Mouse (Mus musculus) E14TG2a.4 (cell line): ENCODE results near the gene Fam240a.
A peak's percentile ranks its signal among the peaks of the same experiment; 100 is the strongest.

Source experiments
- H3K27me3 ChIP-seq: 2 replicates; pipeline ENCODE4 v1.6.1; 2014; ENCODE audit warnings: low read length, control low read depth; ENCODE audit not compliant: insufficient read depth
- H3K36me3 ChIP-seq: 2 replicates; pipeline ENCODE4 v1.6.1; 2014; ENCODE audit warnings: low read length, control low read depth; ENCODE audit not compliant: insufficient read depth
- H3K4me1 ChIP-seq: replicated peaks from 2 replicates; pipeline ENCODE4 v1.6.1; 2014; ENCODE audit warnings: low read depth, low read length, control low read depth
- H3K4me3 ChIP-seq: replicated peaks from 2 replicates; pipeline ENCODE4 v1.5.1; 2014; ENCODE audit warnings: mild to moderate bottlenecking, low read length
- H3K9me3 ChIP-seq: 2 replicates; pipeline ENCODE4 v1.6.1; 2014; ENCODE audit warnings: low read length, control low read depth
- CTCF ChIP-seq: conservative IDR thresholded peaks from 2 replicates; pipeline ENCODE4 v1.5.1; 2014; ENCODE audit warnings: low read length
- NANOG ChIP-seq: IDR thresholded peaks from 2 replicates; pipeline ENCODE4 v1.6.1; 2014; ENCODE audit warnings: borderline replicate concordance, low read length, mixed read lengths
- POU5F1 ChIP-seq: IDR thresholded peaks from 2 replicates; pipeline ENCODE4 v1.6.1; 2014; ENCODE audit warnings: low read length, borderline replicate concordance

The Fam240a gene

GRCm38 (mm10) chr9:110907838-110908630 is 8.6 kb downstream of the Fam240a start:
- TF ChIP-seq CTCF: no peak
- no peak for TF ChIP-seq NANOG
- TF ChIP-seq POU5F1: no peak
- H3K36me3 ChIP-seq: no peaks in the 10 kb centered on the region
- no peak overlapping the region for H3K4me3 ChIP-seq
- peaks cover 9% of the 10 kb centered on the region; the same call in 1 of the 2 replicates for H3K27me3 ChIP-seq
- 0 out of 2 replicates have a peak, but pooled peaks cover 3% of the 10 kb centered on the region for H3K4me1 ChIP-seq
- H3K9me3 ChIP-seq: peaks cover 25% of the 10 kb centered on the region

DNA sequence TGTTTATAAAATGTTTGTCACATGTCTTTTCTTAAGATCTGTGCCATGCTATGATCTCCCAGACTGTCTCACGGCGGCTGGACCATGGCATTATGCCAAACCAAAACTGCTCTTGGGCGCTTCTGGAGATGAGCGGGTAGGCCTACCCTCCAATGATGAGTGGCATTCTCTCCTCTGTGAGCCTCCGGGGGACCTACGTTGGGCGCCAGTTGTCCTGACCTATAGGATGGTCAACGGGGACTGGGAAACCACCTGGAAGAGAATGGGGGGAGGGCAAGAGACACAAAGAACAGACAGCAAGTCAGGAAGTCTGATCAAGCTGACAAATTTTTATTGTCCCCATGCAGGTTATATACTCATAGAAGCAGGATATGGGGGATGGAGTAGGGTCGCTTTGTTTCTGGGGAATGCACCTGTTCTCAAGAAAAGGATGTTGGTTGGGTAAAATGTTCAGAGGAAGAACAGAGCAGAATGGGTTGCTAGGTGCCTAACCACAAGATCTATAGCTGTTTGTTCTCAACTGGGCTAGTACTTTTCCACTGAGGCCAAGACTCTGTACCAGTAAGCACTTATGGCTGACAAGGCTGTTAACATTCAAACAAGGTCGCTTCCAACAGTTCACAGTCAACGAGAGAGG is 9.3 kb downstream of the Fam240a start:
- TF ChIP-seq NANOG (no peak), CTCF (no peak), POU5F1 (no peak)
- H3K9me3 ChIP-seq: peaks cover 25% of the 10 kb centered on the region
- H3K36me3 ChIP-seq: no peaks in the 10 kb centered on the region
- no peak overlapping the region for H3K4me3 ChIP-seq
- peaks cover 9% of the 10 kb centered on the region; the same call in 1 of the 2 replicates for H3K27me3 ChIP-seq
- H3K4me1 ChIP-seq: 0 out of 2 replicates have a peak, but pooled peaks cover under 1% of the 10 kb centered on the region

DNA sequence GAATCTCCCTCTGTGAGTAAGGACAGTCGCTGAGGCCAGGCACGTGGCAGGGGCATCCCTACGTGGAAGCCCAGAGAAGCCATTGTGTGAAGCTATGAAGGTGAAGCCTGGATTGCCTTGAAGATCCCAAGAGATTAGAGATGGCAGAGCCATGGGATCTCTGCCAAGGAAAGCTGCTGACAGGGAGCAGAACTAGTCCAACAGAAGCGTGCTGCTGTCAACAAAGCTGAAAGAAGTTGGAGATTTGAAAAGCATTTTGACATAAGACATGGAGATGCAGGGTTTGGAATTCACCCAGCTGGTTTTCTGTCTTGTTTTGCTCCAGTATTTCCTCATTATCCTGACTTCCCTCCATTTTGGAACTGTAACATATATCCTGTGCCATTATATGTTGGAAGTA is 14.4 kb downstream of the Fam240a start:
- Histone ChIP-seq H3K27me3 (peaks cover 9% of the 10 kb centered on the region; the same call in 1 of the 2 replicates), H3K4me3 (no peak overlapping the region), H3K4me1 (0 out of 2 replicates have a peak, but pooled peaks cover 6% of the 10 kb centered on the region), H3K9me3 (peaks cover 15% of the 10 kb centered on the region), H3K36me3 (peaks cover 25% of the 10 kb centered on the region)
- no peak for TF ChIP-seq POU5F1
- TF ChIP-seq NANOG: no peak
- no peak for TF ChIP-seq CTCF

GRCm38 (mm10) chr9:110901204-110901603 is 15.5 kb downstream of the Fam240a start:
- Histone ChIP-seq H3K4me3 (no peak overlapping the region), H3K27me3 (peaks cover 9% of the 10 kb centered on the region; the same call in 1 of the 2 replicates), H3K36me3 (peaks cover 25% of the 10 kb centered on the region), H3K9me3 (peaks cover 4% of the 10 kb centered on the region; the same call in 1 of the 2 replicates), H3K4me1 (peaks cover 13% of the 10 kb centered on the region)
- TF ChIP-seq NANOG (no peak), CTCF (no peak), POU5F1 (no peak)

GRCm38 (mm10) chr9:110899451-110900008 is 17.1 kb downstream of the Fam240a start:
- Histone ChIP-seq H3K9me3 (no peaks in the 10 kb centered on the region), H3K27me3 (peaks cover 8% of the 10 kb centered on the region; the same call in 1 of the 2 replicates), H3K4me1 (peaks cover 27% of the 10 kb centered on the region), H3K4me3 (no peak overlapping the region), H3K36me3 (peaks cover 31% of the 10 kb centered on the region)
- no peak for TF ChIP-seq POU5F1

DNA sequence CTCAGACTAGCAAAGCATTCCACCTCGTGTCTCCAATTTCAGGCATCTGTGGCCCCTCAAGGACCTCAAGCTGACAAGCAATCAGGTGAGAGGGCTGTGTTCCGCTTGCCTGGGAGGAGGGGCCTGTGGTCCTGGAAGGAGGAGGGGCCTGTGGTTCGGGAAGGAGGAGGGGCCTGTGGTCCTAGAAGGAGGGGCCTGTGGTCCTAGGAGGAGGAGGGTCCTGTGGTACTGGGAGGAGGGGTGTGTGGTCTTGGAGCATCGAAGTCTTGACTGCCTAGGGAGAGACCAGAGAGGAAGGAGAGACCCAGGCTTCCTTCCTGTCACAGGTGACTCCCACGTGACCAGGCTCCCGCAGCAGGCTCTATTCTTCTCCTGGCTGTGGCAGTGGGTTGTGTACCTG is 20.1 kb downstream of the Fam240a start:
- no peaks in the 10 kb centered on the region for H3K9me3 ChIP-seq
- no peaks in the 10 kb centered on the region for H3K27me3 ChIP-seq
- TF ChIP-seq CTCF: no peak
- TF ChIP-seq NANOG: no peak
- no peak for TF ChIP-seq POU5F1
- H3K36me3 ChIP-seq: peaks cover 59% of the 10 kb centered on the region
- peak overlapping the region; percentile 35 for H3K4me3 ChIP-seq
- peaks cover 40% of the 10 kb centered on the region for H3K4me1 ChIP-seq

DNA sequence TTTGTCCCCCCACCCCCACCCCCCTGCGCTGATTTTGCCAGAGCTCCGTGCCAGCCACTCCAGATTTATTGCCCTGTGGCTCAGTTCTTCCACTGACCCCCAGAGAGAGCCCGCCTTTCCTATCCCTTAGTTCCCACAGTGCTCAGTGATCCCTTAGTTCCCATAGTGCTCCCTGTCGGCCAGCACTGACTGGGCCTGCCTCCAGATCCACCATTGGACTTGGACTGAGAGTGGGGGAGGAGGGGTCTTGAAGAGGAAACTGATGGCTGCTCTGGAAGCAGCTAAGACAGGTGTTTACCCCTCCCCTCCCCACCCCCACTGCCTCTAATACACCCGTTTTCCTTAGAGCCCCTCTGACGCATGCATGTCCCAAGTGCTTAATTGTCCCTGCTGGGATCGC is 20.7 kb downstream of the Fam240a start:
- Histone ChIP-seq H3K36me3 (peaks cover 65% of the 10 kb centered on the region), H3K27me3 (no peaks in the 10 kb centered on the region), H3K9me3 (no peaks in the 10 kb centered on the region), H3K4me3 (peak overlapping the region; percentile 35), H3K4me1 (peaks cover 44% of the 10 kb centered on the region)
- no peak for TF ChIP-seq CTCF
- no peak for TF ChIP-seq NANOG
- TF ChIP-seq POU5F1: no peak

DNA sequence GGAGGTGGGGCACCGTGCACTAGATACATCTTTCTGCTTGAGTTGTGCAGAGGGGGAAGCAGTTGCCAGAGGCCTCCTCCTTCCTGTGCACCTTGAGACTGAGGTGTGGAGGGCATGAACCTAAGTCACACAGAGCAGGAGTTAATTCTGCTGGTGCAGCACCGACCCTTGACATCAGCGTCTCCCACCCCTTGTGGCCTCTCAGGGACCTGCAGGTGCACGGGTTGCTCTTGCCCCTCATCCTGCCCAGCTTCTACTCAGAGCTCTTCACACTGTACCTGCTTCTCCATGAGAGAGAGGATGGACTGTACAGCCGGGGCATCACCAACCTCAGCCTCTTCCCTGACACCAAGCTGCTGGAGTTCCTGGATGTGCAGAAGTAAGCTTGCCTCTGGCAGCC is 21.2 kb downstream of the Fam240a start:
- H3K9me3 ChIP-seq: no peaks in the 10 kb centered on the region
- H3K4me1 ChIP-seq: peaks cover 49% of the 10 kb centered on the region
- peak overlapping the region; percentile 23; the same call in 1 of the 2 replicates for H3K4me3 ChIP-seq
- no peaks in the 10 kb centered on the region for H3K27me3 ChIP-seq
- TF ChIP-seq CTCF (peak; percentile 31; the same call in 1 of the 2 replicates), NANOG (no peak), POU5F1 (no peak)
- peaks cover 70% of the 10 kb centered on the region for H3K36me3 ChIP-seq
